Mouse (Mus musculus) cerebellum, adult (tissue): ENCODE measurements at regions not wholly inside any gene's neighbourhood (a gene's known extent, or its start where the extent isn't known, plus 50 kb on each side); places are given as distances from the start of the nearest gene placed in this dataset.

Experiments used
- ATAC-seq: cut with Nextera tagmentation; 2 replicates; pipeline ENCODE4 v1.9.2; 2017; ENCODE audit warnings: mild to moderate bottlenecking, moderate library complexity, mixed read lengths; ENCODE audit not compliant: insufficient number of reproducible peaks, low FRiP score, low TSS enrichment

DNA sequence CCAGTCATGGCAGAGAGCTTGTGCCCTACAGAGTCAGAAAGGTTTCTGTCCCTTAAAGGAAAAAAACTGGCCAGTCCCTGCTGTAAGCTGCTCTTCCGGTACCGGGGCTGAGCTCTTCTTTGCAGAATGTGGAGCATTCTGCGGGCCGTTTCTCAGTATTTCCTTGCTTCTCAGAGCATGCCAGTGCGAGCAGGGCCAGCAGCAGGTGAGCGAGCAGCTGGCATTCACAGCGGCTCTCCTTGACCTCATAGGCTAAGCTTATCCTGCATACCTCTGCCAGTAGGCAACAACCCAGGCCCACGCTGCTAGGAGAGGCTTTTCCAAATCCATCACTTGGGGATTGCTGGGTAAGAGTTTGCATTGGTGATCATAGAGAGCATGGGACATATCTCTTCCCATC lies 1238.2 kb upstream of the A1bg start:
- ATAC-seq = peak; percentile 71

- no peak for ATAC-seq
Measured at GRCm38 (mm10) chr15:62158875-62159675, 1236.3 kb upstream of the A1bg start.

DNA sequence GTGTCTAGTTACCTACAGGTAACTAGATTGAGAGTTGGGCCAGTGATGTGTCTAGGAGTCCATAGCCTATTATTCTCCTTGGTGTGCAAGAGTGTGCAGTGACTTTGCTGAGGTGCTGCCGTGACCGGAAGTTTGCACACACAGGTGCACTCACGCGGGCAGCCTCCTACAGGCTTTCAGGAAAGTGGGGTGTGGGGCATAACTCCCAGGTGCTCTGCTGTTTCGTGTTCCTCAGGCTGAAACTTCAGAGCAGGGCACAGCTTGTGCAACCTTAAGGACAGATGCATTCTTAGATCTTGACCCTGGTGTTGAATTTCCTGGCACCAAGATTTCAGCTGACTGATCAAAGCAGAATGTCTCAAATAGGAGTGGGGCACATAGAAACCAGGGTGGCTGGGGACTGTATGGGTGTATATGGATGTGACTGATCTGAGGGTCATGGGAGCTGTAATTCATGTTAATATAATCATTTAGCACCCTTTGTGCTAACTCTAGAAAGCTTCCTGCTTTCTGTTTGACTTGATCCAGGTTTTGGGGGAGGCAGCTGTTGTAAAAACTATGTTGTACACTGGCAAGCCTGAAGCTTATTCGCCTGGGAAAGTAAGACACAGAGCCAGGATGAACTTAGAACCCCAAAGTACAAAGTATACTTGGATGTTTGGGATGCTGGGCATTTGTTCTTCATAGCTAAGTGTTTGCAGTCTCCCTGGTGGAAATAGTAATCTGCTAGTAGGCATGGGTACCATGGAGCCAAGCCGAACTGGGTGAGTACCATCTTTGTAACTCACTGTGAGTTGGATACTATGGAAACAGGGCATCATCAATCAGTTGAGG lies 1234.6 kb upstream of the A1bg start:
- ATAC-seq = no peak

GRCm38 (mm10) chr15:62153222-62153621 lies 1230.4 kb upstream of the A1bg start:
- ATAC-seq = no peak

GRCm38 (mm10) chr15:62152133-62152532 lies 1229.3 kb upstream of the A1bg start:
- no peak for ATAC-seq

GRCm38 (mm10) chr15:62151690-62152089 lies 1228.9 kb upstream of the A1bg start:
- ATAC-seq = no peak

DNA sequence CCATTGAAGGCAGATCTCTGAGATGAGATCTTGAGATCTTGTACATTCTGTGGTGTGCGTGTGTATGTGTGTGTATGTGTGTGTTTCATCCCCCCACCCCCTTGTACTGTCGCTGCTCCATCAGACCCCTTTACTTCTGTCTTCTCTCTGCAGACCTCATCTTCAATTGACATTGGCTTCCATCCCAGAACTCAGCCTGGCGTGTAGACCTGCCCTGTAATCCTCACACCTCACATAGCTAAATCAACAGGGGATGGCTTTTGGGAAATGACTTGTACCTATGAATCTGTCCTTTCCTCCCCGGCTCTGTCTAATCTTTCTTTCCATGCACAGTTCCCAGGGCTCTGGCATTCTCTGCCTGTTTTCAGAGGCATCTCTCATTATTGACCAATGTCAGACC lies 1227.5 kb upstream of the A1bg start:
- no peak for ATAC-seq

GRCm38 (mm10) chr15:62148680-62149237 lies 1225.9 kb upstream of the A1bg start:
- ATAC-seq = no peak

- ATAC-seq = no peak
Measured at GRCm38 (mm10) chr15:62147343-62147953, 1224.6 kb upstream of the A1bg start.

DNA sequence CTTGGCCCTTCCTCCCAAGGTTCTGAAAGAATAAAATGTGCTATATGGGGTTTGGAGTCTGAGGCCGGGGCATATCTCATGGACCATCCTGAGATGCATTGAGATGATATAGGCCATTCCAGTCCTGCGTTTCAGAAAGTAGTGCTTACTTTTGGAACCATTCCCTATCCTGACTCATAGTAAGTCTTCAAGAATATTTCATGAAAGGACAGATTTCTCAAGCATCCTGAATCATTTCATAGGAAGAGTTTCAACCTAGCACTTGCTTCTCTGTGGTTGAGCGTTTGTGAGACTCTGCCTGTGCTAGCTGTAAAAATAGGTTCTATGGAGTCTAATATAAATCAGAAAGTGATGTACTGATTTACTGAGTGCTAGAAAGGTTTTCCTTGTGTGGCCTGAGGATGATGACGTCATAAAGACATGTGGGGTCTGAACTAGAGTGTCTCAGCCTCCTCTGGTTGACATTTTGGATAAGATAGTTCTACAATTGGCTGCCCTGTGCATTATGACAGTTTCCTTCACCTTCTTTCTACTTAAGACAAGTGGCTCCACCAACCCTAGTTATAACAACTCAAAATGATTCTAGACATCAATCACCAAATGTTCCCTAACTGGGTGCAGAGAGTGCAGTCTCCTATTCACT lies 1223.0 kb upstream of the A1bg start:
- no peak for ATAC-seq

DNA sequence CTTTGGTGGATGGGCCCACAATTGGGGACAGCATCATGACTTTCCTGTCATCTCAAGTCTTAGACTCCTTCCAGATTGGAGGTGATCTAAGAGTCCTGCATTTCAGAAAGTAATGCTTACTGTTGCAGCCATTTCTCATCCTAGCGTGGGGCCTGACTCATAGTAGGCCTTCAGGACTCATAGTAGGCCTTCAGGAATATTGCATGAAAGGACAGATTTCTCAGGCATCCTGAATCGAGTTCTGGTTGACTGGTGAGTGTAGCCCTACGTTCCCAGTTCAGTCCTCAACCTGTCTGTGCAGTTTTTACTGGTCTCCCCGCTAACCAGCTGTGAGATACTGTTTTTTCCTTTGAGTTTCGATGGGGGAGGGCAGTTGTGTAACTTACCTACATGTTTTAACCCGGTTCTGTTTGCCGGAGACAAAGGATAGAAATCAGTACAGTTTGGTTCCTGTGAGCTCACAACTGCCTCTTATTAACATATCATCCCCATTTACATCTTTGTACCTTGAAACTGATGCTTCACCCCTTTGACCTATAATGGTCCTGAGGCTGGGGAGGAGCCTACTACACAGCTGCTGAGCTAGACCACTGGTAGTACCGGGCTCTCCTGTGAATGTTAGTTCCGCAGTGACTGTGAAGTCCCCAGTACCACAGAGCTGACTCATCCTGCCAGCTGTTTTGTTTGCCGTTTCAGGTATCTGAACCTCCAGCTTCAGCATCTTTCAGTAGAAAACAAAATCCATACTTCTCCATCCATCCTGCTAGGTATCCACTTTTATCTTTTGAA lies 1222.2 kb upstream of the A1bg start:
- no peak for ATAC-seq

GRCm38 (mm10) chr15:62139859-62140258 lies 1217.0 kb upstream of the A1bg start:
- ATAC-seq = no peak

DNA sequence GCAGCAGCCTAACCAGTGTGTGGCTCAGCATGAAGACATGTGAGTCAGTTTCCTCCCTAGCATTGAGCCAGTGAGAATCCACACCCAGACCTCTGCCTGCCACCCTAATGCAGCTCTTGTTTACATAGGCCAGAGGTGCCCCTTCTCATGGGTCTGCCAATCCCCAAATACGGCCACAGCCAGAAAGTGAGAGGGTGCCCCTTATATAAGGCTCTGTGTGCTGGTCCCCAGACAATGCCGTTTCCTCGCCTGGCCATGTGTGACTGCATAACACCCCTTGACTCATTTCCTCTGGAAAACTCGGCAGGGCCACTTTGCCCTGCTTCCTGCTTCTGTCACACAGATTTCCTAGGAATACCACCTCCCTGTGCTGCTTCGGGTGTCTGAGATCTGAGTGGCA lies 1216.4 kb upstream of the A1bg start:
- ATAC-seq = no peak

DNA sequence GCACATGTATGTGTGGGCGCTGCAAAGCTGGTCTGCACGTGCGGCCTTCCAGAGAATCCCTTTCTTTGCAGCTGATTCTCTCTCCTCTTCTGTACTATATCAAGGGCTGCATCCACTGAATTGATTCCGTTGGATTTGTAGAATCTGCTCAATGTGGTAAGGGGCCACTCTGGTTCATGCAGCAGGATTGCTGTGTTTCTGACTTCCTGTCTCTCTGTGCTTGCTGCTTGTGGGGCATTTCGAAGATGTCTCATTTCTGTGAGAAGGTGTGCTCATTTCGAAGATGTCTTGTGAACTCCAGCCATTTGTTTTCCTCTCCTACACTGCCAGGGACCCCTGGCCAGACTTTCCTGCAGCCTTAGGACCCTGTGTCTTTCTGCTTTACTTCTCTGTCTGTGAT lies 1215.9 kb upstream of the A1bg start:
- ATAC-seq = no peak

DNA sequence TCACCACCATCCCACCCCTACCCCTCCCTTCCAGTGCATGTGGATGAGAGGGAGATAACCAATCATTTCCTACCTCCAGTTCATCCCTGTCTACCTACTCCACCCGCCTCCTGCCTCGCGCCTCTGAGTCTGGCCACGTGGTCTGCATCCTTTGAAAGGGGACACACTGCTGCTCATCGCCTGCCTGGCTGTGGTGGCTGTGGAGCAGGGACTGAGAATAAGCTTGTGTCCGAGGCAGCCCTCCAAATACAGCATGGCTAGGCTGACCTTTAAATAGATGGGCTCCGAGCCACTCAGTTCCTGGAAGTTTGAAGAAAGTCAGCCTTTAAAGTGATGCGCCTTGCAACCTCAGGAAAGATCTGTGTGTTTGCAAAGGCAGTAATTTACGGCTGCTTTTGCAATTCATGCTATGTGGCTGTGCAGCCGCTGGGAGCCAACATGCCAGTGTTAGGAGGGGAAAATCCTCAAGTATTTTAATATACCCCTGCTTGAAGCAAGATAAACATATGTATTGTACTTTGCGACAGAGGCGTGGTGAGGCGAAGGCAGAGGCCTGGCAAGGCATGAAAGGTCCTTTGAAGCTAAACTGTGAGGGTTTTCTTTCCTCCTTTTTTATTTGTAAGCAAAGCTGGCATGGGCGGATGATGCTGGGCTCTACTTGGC lies 1214.3 kb upstream of the A1bg start:
- ATAC-seq = no peak

DNA sequence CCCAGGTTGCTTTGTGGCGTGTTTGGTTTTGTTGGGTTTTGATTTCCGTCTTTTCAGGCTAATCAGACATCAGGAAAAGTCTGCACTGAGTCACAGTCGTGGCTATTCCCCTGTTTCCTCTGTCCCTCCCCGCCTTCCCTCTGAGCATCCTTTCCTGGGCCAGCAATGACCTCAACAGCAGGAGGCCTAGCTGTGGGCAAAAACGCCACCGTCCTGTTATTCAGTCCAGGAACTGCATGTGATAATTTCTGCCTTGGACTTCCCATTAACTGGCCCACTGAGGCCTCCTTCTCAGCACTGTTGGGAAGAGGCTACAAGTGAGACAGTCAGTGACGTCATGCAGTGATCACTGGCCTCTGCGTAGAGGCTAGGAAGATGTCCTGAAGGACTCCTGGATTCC lies 1212.0 kb upstream of the A1bg start:
- no peak for ATAC-seq

DNA sequence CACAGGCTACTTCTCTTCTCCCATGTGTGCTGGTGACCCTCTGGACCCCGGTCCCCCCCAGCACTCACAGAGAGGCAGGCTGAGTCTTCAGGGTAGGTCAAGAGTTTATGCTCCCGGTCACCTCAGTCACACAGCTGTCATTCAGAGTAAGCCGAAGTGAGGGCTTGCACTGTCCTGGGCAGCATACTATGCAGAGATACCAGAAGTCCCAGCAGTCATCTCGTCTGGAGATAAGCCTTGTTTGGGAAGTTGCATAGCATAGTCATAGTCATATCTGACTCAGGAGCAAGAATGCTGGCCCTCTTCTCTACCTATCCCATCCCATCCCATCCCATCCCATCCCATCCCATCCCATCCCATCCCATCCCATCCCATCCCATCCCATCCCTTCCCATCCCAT lies 1211.5 kb upstream of the A1bg start:
- ATAC-seq = no peak

DNA sequence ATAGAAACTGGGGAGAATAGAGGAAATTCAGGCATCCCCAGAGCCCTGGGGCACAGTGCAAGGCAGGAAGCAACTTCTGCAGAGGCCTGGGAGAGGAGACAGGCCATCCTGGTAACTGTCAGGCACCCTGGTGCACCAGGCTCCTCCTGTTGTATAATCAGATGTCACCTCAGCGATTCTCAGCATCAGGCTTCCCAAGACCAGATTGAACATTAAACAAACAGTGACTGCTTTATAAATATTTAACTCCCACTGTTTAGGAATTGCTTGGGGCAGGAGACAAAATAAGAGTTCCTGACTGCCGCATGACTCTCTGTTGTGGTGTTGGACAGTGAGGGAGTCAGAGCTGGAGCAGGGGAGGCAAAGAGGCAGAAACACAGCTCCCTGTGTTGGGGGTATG lies 1210.1 kb upstream of the A1bg start:
- no peak for ATAC-seq

DNA sequence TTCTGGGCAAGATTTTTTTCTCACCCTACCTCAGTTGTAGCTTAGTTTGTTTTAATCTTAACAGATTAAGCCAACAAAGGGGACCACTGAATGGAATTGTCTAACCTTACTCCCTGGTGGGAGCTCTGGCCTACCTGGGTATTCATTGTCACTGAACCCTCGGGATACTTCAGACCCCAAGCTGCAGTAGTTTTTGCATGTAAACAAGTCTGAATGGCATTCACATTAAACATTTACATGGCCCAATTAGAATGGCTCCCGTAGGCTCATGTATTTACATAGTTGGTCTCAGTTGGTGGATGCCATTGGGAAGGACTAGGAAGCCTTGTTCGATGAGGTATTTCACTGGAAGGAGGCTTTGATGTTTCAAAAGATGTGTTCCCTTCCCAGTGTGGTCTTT lies 1208.9 kb upstream of the A1bg start:
- ATAC-seq = no peak
